Mouse (Mus musculus) left cerebral cortex, postnatal 4 days (tissue): Measurements from ENCODE around the gene Rbm20. TPM values are rescaled to one million over a fixed set of nuclear protein-coding genes. Genes with fewer than 3 reads are reported as not detected.
A peak's percentile ranks its signal among the peaks of the same experiment; 100 is the strongest.

Experiments used
- DNase-seq: peaks from one replicate; pipeline ENCODE4 v3.0.0-alpha.2; 2022
- intact Hi-C: fragments of 180-260 bp; cut with DNase I; formaldehyde crosslinking; loops from one replicate; pipeline ENCODE4 v1.15.1; 2025
- total RNA-seq, 2 experiments: library from RNA; stranded (reverse); gene quantifications; 2 replicates each; pipeline ENCODE4 v1.2.3; 2021

The Rbm20 gene
- total RNA-seq, 2 experiments from 2014 or later, result 1.0 to 2.6 TPM

- no peak for DNase-seq
- intact Hi-C loops, result no loop called here
Observed at GRCm38 (mm10) chr19:53868125-53868524, 191.0 kb downstream of the Rbm20 start.

- no peak for DNase-seq
- intact Hi-C loops, result no loop called here
Observed at GRCm38 (mm10) chr19:53868796-53869195, 191.7 kb downstream of the Rbm20 start.

GRCm38 (mm10) chr19:53869427-53870385, 192.6 kb downstream of the Rbm20 start:
- intact Hi-C loops, result no loop called here
- DNase-seq, result no peak

- no peak for DNase-seq
- intact Hi-C loops, result no loop called here
Observed at GRCm38 (mm10) chr19:53870568-53870967, 193.5 kb downstream of the Rbm20 start.

GRCm38 (mm10) chr19:53871502-53871901, 194.4 kb downstream of the Rbm20 start:
- DNase-seq, result no peak
- intact Hi-C loops, result no loop called here

GRCm38 (mm10) chr19:53872994-53873713, 196.0 kb downstream of the Rbm20 start:
- intact Hi-C loops, result no loop called here
- DNase-seq, result no peak

GRCm38 (mm10) chr19:53875246-53875645, 198.1 kb downstream of the Rbm20 start:
- intact Hi-C loops, result no loop called here
- DNase-seq, result no peak

GRCm38 (mm10) chr19:53877779-53878178, 200.7 kb downstream of the Rbm20 start:
- no peak for DNase-seq
- intact Hi-C loops, result no loop called here

GRCm38 (mm10) chr19:53880460-53880859, 203.4 kb downstream of the Rbm20 start:
- DNase-seq, result no peak
- intact Hi-C loops, result no loop called here

GRCm38 (mm10) chr19:53881786-53882185, 204.7 kb downstream of the Rbm20 start:
- intact Hi-C loops, result no loop called here
- DNase-seq, result no peak

GRCm38 (mm10) chr19:53885450-53885849, 208.3 kb downstream of the Rbm20 start:
- no peak for DNase-seq
- intact Hi-C loops, result no loop called here

GRCm38 (mm10) chr19:53886576-53887370, 209.7 kb downstream of the Rbm20 start:
- intact Hi-C loops, result no loop called here

GRCm38 (mm10) chr19:53887822-53888221, 210.7 kb downstream of the Rbm20 start:
- intact Hi-C loops, result no loop called here
- DNase-seq, result no peak

More at GRCm38 (mm10) chr19:53886576-53887370, 209.7 kb downstream of the Rbm20 start:
- peak; percentile 24 for DNase-seq

- intact Hi-C loops, result no loop called here
- no peak for DNase-seq
Observed at GRCm38 (mm10) chr19:53888331-53888730, 211.2 kb downstream of the Rbm20 start.

- intact Hi-C loops, result no loop called here
Observed at GRCm38 (mm10) chr19:53889555-53889954, 212.4 kb downstream of the Rbm20 start.

GRCm38 (mm10) chr19:53890274-53890673, 213.2 kb downstream of the Rbm20 start:
- intact Hi-C loops, result no loop called here
- no peak for DNase-seq

More at GRCm38 (mm10) chr19:53889555-53889954, 212.4 kb downstream of the Rbm20 start:
- no peak for DNase-seq

- DNase-seq, result no peak
- intact Hi-C loops, result no loop called here
Observed at GRCm38 (mm10) chr19:53890781-53891251, 213.7 kb downstream of the Rbm20 start.

- intact Hi-C loops, result no loop called here
- no peak for DNase-seq
Observed at GRCm38 (mm10) chr19:53891569-53891968, 214.5 kb downstream of the Rbm20 start.

GRCm38 (mm10) chr19:53892061-53892460, 215.0 kb downstream of the Rbm20 start, which contains the start of gene Pdcd4:
Pdcd4 (plus strand) TSS chr19:53892231.
- intact Hi-C loops, result no loop called here
- DNase-seq, result no peak

GRCm38 (mm10) chr19:53892838-53893359, 215.8 kb downstream of the Rbm20 start:
- intact Hi-C loops, result no loop called here
- no peak for DNase-seq
